Mouse (Mus musculus) cerebellum, adult 9-10 months (tissue): ENCODE results near the gene Htt.
A peak's percentile ranks its signal among the peaks of the same experiment; 100 is the strongest.

ENCODE experiments used
- DNase-seq: peaks from one replicate; pipeline ENCODE4 v3.0.0; 2022

Gene Htt

DNA sequence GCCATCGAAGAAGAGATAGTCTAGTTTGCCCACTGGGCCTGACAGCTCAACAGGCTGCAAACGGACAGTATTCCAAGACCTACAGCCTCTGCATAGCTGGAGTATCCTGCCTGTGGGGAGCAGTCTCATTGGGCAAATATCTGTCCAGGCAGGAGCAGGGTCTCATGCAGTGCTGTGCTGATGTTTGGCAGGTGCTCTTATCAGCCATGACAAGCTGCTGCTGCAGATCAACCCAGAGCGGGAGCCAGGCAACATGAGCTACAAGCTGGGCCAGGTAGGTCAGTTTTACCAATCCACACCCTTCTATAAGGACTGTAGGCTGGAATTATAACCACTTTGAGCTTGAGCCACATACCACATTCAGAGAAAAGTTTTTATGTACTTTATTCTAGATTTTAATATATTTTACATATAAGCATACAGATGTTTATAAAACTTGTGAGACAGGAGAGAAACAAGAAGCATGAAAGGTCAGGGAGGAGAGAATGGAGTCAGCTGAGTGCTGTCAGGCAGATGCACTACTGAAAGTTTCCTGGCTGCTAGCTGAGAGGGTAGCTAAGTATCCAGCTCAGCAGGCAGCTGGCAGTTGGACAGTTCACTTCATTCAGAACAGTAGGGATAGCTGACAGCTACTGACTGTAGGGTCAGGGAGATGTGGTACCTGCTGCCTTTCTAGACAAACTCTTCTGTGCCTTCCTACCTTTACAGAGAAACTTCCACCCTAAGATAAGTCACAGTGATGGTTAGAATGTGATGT, 135.3 kb downstream of the Htt start:
- no peak for DNase-seq

DNA sequence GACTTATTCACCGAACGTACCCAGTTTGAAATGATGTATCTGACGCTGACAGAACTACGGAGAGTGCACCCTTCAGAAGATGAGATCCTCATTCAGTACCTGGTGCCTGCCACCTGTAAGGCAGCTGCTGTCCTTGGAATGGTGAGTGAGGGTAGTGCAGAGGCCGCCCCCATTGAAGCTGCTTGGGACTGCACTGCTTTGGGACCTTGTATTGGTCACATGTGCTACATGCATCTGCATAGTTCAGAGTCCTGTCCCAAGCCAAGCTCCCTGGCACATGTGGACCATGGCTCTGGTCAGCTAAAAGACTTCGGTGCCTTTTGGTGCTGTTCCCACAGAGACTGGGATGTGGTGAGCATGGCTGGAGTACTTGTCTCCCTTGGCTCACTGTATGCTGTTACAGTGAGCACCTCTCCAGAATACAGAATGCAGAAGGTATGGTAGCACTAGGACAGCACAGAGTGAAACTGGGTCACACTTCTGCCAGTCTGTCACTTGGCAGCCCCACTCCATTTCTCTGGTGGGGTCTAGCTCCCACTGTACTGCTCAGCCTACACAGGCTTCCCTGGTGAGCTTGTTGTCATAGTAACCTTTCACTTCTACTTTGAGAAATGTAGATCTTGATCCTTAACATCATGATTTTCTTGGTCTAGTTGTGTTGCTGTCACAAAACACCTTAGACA, 138.4 kb downstream of the Htt start:
- no peak for DNase-seq

DNA sequence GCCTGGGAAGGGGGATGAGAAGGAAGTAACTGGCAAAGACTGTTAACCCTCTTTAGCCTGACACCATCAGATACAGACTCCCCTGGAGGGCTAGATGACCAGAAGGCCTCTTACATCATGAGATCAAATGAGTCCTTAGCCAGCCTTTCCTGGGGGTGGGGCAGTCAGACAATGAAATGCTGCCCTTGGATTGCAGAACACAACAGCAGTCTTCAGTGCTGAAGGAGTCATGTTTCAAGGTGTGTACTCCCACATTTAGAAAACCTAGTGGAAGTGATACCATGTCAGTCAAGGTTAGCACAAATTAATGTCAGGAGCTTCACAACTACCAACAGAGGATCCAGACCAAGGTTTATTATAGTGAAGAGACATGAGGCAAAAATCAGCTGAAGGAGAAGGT, 140.8 kb downstream of the Htt start:
- no peak for DNase-seq

DNA sequence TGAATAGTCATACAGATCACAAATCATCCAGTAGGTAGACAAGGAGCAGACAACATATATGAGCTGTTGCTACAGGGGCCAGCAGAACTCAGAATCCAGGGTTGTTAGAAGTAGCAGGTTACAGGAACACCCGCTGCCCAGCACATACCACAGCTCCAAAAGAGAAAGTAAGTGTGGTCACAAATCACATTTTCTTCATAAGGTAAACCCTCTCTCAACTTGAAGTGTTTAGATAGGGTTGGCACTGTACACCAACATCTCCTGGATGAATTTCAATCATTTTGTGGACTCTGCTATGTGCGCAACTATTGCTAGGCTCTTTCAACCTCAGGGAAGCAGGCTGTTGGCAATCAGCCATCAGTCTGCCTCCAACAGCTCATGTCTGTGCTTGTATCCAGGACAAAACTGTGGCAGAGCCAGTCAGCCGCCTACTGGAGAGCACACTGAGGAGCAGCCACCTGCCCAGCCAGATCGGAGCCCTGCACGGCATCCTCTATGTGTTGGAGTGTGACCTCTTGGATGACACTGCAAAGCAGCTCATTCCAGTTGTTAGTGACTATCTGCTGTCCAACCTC, 141.4 kb downstream of the Htt start:
- peak; percentile 89 for DNase-seq

DNA sequence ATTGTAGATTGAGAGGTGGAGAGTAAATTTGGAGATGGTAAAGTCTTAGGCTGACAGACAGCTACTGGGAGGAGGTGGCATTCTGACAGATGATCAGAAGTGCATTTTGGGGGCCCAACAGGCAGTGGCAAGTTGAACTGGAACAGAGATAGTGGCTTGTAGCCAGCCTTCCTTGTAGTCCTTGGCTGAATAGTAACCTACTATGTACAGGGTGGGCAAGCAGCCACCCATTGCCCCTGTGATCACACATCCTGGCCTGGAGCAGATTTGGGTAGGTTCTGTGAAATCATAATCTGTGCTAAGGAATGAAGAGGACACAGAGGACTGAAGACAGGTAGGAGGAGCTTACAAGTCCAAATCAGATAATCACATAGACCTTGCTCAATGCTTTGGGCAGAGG, 142.9 kb downstream of the Htt start:
- DNase-seq = peak; percentile 16

DNA sequence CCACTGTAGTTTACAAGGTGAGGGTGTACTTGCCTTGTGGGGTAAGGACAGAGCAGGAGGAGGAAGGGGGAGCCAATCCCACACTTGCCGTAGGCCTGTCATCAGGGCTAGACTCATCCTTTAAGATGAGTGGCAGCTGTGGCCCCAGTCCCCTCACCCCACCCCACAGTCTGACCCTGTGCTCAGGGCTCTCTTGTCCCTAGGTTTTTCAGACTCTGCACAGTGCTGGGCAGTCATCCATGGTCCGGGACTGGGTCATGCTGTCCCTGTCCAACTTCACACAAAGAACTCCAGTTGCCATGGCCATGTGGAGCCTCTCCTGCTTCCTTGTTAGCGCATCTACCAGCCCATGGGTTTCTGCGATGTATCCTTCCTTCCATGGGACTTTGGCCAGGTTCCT, 145.7 kb downstream of the Htt start:
- no peak for DNase-seq

DNA sequence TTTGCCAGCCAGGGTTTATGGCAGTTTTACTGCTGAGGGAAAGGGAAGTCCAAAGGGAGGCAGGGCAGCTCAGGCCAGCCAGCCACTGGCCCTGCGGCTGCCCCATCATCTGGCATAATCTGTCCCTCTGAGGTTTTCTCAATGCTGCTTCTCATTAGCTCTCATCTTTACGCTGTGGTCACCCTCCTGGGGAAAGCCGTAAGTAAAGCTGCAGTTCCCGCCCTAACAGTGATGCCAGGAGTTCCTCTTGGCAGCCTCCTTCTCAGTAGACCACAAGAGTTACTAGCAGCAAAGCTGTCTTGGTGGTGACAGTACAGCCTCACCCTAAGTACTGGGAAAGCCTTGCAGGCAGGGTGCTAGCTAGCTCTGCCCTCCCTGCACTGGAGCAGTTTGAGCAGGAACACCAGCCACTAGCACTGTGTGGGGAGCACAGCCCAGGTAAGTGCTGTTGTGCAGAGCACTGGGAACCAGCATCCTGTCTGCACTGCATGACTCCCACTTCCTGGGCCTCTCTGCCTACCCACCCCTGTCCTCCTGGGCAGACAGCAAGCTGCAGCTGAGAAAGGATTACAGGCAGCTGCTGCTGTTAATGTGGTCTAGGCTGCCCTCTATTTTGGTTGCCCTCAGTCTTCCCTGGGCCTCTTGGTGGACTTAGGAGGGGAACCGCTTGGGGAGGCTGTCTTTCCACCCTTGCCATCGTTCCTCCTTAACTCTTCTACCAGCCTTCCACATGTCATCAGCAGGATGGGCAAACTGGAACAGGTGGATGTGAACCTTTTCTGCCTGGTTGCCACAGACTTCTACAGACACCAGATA, 146.6 kb downstream of the Htt start, which contains the start of gene Msantd1:
Gene Msantd1 (plus strand): TSS at position 103 of the 816 bp plus-strand sequence.
- no peak for DNase-seq

DNA sequence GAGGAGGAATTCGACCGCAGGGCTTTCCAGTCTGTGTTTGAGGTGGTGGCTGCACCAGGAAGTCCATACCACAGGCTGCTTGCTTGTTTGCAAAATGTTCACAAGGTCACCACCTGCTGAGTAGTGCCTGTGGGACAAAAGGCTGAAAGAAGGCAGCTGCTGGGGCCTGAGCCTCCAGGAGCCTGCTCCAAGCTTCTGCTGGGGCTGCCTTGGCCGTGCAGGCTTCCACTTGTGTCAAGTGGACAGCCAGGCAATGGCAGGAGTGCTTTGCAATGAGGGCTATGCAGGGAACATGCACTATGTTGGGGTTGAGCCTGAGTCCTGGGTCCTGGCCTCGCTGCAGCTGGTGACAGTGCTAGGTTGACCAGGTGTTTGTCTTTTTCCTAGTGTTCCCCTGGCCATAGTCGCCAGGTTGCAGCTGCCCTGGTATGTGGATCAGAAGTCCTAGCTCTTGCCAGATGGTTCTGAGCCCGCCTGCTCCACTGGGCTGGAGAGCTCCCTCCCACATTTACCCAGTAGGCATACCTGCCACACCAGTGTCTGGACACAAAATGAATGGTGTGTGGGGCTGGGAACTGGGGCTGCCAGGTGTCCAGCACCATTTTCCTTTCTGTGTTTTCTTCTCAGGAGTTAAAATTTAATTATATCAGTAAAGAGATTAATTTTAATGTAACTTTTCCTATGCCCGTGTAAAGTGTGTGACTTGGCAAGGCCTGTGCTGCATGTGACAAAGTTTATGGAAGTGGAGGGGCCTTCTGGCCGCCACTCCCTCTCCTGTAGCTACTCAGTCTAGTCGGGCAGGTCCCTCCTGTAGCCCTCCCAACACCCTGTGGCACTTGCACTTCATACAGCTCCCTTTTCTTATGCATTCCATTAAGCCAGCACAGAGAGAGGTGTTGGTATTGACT, 147.4 kb downstream of the Htt start:
- DNase-seq = no peak

DNA sequence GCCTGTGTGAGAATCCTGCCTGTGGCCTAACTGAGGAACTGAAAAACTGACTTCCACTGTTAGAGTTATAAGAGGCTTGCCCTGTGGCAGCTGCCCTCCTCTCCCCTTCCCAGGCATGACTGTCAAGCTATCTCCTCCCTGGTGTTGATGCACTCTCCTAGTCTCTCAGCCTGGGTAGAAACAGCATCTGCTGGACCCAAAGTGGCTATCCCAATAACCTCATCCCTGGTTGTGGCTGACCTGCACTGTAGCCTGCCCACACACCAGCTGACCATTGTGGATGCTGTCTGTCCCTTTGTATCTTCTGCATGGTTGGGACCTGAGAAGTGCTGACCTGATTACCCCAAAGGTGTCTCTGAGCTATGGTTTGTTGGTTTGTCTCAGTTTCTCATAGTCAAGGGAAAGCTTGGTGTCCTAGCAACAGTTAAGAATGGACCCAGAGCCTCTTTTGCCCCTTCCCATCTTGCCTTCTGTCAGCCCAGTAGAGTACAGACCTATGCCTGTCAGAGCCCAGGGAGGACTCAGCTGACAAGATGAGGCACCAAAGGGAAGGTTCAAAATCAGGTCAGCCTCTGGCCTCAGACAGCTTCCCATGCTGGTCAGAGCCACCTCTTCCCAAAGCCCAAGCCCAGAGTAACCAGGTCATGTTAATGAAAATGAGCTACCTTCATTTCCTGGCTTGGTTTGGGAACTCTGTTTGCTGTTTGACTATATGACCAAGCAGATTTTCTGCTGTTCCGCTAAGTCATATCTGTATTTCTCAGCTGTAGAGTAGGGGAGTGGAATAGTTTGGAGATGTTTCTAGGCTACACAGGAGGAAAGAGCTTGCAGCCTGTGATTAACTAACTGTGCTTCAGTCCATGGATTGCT, 148.3 kb downstream of the Htt start:
- DNase-seq = no peak

DNA sequence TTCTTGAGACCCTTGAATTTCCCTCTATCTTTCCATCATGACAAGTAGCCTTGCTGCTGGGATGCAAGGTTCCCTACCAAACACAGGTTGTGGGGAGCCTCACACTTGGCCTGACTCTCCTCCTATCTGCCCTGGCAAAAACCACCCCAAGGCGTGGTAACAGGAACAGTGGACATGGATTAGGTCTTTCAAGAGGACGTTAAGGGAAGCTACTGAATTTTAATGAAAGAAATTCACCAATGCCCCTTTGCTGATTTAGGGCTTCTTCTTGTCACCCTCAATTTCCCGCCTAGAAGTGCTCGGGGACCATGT, 148.9 kb downstream of the Htt start:
- DNase-seq = no peak

DNA sequence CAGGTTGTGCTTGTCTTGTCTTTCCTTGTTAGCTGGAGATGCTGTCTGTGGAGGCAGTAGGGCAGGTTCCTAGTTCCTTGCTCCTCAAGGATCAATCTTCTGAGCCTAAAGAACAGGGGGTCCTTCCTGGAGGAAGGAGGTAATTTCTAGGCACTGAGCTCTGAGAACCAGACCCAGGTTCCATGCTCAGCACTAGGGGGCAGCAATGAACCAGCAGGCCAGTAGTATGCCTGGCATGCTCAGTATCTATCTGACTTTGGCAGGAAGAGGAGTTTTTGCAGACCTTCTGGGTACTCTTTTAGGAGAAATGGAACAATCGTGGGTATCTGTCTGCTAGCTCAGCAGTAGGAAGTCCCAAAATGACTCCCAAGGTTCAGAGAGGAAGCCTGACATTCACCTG, 154.3 kb downstream of the Htt start:
- DNase-seq = peak; percentile 59

DNA sequence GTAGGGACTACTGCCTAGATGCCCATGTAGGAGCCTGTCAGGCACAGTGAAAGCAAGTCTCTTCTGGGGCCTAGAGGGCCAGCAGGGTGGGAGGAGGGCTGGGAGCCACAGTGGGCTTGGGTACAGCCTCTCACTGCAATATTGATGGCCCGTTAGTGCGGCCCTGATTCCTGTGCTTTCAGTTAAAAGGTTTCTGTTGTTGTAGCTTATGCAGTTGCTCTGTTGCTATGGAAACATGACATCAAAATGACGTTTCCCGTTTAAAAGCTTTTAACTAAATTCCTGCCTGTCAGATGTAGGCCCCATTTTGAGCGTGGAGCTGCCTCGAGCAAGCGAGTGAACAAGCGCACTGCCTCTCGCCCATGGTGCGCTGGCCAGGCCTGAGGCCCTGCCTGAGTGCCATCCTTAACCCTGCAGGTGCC, 155.7 kb downstream of the Htt start:
- DNase-seq = no peak

DNA sequence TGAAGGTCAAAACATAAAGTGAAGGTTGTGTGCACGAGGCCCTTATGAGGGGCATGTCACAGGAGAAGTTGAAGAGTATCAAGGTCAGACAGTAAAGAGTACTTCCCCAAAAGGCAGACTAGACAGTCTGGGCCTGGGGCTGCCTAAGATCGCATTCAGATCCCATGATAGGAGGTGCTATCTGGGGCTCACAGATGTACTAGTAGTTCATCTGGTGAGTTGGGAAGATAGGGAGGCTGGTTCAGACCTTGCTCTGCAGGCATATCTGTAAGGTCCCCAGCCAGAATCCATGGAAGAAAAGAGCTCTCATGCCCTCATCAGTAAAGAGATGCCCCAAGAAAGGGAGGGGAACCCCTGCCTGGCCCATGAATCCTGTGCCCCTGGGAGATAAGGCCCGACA, 157.2 kb downstream of the Htt start:
- no peak for DNase-seq

DNA sequence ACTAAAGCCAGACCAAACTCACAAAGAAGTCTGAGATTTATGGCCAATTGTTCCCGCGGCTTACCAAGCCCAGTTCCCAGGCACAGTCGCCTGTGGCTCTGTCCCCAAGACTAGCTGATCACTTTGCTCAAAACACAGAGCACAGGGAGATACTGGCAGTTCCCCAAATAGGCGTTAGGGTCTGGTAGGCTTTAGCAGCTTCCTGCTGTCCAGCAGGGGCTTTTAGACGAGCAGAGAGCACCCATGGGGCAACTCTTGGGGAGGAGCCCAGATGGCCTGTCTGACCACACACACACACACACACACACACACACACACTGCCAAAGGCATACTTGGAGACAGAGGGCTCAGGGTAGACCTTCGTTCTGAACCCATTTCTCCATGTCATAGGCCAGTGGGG, 161.0 kb downstream of the Htt start:
- no peak for DNase-seq

DNA sequence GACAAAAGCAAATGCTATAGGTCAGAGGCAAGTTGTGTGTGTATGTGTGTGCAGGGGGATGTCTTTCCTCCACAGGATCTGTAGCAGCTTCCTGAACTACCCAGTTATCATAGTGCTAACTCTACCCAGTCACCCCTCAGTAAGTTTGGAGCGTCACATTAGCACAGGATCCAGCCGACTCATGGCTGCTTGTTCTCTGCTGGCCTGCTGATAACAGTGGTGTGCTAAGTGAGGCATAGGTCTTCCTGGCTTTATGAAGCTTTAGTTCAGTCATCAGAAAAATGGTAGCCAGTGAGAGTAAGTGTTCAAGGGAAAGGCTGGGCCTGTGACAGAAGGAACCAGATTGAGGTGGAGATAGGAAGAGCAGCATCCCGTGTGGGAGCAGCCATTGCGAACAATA, 162.4 kb downstream of the Htt start:
- no peak for DNase-seq

DNA sequence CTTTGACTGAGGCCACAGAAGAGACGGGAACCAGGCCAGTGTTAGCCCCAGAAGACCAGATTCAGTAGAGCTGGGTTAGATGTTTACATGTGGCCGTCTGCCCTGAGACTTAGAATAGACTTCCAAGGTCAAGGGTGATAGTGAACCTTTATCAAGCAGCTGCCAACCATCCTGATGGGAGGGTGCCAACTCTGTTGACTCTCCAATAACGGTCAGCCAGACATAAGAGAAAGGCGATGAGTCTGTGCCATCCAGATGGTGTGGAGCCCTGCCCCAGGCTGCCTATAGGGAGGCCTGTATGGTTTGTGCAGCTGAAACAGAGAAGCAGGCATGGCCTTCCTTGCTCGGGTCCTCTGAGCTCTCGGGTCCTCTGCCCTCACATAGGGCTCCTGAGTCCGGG, 163.0 kb downstream of the Htt start:
- DNase-seq = no peak

DNA sequence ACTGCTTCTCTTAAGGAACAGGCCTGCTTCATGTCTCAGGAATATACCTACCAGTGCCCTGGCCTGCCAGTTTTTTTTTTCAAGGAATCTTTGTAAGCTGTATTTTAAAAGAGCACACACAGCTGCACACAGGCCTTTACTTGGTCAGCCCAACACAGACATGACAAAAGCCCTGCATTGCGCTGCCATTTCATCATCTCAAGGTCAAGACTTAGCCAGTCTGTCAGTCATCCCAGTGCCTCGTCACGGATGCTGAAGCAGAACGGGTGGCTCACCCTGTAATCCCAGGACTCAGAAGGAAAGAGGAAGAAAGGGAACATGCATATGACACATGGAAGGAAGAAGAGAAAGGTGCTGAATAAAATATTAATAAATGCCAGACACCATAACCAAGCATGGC, 166.1 kb downstream of the Htt start:
- DNase-seq = no peak

DNA sequence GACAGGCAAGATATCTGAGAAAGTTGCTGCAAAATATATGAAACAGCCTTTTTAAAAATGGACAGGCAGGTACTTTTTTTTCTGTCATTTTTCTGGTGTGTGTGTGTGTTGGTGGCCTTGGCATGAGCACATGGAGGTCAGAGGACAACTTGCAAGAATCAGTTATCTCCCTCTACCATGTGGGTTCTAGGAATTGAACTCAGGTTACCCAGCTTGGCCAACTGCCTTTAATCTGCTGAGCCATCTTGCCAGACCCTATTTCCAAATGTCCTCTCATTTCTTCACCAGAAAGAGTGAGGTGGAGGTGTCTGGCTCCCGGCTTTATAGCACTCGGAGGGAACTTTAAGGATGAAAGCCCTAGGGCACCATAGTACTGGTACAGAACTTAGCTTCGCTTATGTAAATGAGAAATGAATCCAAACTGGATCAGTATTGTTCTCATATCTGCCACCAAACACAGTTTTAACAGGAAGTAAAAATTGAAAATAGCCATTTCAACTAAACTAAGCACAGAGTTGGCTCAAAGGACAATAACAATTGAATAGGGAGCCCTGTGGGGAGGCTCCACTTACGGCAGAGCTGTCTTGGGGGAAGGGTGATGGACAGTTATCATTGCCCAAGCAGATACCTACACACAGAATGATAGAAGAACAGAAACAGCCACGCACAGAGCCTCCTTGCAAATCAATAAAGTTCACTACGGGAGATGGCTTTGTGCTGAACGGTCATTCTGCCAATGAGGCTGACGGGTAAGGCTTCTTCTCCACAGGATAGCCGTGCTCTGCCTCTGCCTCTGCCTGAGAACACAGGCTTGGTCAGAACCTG, 168.8 kb downstream of the Htt start:
- no peak for DNase-seq

DNA sequence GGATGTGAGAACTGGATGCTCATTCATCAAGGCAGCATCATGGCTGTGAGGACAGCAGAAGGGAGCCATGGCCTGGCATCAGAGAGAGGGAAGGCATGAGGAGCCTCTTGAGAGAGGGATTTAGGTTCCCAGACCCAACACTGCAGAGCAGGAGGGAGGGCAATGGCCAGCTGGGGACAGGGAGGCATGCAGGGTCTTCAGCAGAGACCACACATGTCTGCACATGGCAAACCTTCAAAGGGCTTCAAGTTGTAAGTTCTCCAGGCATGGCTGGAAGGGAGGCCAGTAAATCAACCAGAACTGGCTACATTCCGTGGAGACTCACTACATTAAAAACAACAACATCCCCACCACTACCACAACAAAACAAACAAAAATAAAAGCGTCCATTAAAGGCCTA, 169.6 kb downstream of the Htt start:
- no peak for DNase-seq
